Mouse (Mus musculus) lung, postnatal 36 days (tissue): ENCODE results near the gene Noc3l.

Source experiments
- DNase-seq: peaks from one replicate; pipeline ENCODE4 v3.0.0; 2022; ENCODE audit warnings: mixed read lengths

The Noc3l gene

DNA sequence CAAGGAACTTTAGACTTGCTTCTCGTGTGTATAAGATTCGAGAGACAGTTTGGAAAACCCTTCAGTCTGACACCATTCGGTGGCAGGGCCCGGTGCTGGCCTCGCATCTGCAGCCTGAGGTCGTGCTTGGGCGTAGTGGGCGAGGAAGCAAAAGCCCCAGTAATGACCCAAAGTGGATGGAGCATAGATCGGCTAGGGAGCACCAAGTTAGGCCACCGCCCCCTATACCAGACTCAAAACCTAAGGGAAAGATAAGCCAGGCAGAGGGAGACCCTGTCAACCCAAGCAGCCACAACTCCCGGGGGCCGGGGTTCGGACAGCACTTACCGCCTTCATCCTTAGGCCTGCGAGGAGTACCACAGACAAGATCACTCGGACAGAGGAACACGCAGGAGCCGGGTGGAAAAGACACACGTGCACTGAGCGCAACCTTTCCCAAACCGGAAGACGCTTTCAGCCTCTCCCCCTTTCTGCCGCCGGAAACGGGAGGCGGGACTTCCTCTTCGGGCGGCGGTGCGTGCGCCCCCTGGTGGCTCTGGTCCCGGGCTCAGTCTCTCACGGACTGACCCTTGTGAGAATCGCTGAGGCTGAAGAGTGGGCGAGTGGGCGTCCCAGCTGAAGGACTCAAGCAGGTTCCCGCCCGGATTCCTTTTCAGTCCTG lies at the start of gene Noc3l:
Noc3l (minus strand) TSS at position 472 of the 661 bp plus-strand sequence.
- DNase-seq, result peak; percentile 95

DNA sequence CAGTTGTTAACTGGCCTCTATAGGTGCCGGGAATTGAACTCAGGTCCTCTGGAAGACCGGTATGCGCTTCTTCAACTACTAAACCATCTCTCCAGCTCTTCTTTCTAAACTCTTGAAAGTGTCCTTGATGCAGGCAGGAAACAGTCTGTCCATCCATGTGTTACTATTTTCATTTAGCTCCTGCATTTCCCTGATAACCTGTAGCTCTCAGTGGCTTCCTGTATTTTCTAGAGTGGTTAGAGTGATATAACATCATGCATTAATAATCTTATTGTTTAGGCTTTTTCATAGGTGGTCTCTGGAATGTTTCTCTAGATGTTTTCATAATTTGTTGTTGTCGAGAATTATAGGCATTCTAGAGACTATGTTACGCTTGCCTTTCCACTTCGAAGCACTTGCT lies 43.5 kb upstream of the Noc3l start:
- no peak for DNase-seq

DNA sequence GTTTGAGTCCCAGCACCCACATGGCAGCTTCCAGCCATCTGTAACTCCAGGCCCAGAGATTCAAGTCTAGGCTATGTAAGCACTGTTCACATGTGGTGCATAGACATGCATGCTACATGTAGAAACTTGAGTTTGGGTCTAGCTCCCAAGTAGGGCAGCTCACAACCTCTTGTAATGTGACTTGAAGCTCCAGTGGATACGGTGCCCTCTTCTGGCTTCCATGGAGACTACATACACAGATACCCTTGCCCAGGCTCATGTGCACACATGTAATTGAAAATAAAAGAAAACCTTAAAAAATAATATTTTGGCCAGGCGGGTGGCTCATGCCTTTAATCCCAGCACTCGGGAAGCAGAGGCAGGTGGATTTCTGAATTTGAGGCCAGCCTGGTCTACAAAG lies 39.2 kb upstream of the Noc3l start:
- DNase-seq, result no peak

DNA sequence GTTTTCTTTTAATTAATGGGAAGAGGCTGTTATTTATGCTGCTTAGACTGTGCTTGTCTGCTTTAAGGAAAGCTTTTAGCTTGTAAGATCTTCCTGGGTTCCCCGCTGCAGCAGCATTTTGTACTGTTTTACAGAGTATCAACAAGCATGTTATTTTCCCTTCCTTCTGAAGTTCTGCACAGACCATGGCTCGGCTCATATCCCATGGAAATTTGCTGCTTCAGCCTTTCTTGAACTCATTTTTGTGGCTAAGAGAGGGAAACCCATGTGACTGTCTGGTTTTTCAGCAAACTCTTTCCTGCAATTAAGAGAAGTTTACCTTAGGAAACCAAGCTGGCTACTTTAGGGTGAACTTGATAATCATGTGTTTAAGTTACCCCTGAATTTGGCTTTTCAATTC lies 27.3 kb upstream of the Noc3l start:
- no peak for DNase-seq

DNA sequence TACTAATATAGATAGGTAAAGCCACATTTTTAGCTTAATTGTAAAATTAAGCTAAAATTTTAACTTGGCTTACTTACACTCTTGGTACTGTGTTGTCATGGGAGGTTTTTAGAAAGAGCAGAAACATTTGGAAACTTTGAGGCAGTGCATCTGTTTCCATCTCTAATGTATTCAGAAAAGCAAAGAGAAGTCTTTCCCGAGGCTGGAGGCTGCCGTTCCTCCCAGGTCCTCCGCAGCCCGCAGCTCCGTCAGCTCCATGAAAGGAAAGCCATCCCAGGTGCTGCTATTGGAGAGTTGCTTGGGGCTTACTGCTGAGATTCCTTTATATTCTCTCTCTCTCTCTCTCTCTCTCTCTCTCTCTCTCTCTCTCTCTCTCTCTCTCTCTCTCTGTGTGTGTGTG lies 25.8 kb upstream of the Noc3l start:
- no peak for DNase-seq

DNA sequence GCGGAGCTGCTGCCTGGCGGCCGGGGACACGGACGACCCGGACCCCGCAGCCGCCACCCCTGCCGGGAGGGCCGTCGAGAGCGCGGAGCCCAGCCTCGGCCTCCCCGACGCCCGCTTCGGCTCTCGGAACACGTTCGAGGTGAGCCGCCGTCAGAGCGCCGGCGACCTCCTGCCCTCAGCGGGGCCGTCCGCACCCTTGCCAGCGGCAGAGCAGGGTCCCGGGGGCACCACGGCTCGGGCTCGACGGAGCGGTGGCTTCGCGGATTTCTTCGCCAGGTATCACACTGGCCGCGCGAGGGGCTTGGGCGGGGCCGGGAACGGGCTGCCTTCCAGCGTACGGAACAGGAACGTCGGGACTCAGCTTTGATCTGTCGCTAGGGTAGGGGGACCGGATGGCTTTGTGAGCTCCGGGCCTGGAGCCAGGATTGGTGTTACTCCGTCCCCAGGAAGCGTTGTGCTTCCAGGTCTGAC lies 18.2 kb upstream of the Noc3l start:
- DNase-seq, result peak; percentile 75

DNA sequence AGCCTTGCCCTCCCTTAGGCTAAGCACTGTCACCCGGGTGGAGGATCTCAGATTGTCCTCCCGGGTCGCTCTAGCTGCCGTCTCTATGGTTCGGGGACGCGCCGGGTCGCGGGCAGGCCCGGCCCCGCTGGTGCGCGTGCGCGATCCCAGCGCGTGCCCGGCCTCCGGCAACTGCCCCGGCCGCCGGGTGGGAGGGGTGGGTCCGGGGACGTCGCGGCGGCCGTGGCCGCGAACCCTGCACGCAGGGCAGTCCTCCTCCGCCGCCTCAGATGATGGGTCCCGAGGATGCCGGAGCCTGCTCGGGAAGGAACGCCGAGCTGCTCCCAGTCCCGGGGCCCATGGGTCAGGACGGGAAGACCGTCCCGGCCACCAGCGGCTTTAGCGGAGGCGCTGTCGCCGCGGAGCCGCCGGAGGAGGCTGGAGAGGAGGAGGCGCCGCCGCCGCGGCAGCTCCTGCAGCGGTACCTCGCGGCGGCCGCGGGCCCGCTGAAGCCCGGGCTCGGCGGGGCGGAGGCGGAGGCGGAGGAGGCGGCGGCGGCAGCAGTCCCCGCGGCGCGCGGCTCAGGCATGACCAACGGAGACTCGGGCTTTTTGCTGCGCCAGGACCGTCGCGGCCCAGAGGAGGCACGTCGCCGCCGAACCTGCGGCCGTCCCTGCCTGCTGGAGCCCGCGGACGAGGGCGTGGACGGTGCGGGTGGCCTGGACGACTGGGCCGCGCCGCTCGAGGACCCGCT lies 17.6 kb upstream of the Noc3l start, which contains the start of gene Tbc1d12:
Tbc1d12 (plus strand) TSS at position 142 of the 733 bp plus-strand sequence.
- peak; percentile 92 for DNase-seq

DNA sequence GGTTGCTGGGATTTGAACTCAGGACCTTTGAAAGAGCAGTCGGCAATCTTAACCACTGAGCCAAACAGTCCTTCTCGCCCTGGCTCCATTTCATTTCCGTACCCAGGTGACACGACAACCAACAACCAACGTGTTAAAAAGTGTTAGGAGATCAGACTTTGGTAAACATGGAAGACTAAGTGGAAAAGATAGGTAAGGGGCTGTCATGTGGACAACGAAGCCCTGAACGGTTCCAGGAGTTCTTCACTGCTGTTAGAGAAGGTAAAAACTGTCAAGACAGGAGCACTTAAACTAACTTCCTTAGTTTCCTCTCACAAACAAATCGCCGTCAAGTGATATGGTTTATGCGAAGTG lies 17.0 kb upstream of the Noc3l start:
- DNase-seq, result no peak

DNA sequence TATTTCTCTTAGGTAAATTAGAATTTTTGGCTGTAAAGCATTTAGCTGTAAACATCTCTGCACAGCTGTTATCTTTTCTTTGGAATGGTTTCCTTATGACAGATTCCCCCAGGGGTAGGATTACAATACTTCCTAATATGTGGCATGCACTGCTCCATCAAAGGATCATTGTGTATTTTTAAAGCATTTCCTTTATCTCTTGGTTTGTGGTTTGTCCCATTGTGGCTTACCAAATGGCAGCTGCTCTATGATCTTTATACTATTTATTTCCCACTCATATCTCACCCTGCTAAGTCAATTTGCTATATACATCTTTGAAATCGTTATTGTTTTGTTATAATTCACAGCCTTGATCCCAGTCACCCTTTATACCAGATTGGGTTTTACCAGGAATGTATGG lies 14.2 kb upstream of the Noc3l start:
- no peak for DNase-seq

DNA sequence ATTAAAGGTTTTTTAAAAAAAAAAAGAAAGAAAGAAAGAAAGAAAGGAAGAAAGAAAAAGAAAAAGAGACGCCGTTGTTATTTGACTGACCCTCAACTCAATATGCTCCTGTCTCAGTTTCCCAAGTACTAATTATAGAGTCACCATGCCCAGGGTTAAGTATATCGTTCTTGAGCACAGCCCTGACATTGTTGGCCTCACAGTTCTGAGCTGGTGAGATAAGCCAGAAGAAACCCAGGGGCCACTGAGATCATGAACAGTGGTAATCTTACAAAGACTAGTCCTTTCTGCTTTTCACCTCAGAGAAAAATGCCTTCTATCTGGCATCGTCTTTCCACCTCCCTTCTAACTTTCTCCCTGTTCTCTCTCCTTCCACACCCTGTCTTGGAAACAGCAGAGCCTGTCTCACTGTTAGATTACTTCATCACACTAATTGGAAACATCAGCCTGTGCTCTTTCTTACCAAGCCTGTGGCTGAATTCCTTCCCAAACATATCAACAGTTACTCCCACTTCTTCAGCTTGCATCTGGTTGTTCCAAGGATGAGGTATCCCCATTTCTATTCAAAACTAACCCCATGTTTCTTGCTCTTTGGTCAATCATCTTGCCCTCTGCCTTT lies 1.3 kb upstream of the Noc3l start:
- no peak for DNase-seq

DNA sequence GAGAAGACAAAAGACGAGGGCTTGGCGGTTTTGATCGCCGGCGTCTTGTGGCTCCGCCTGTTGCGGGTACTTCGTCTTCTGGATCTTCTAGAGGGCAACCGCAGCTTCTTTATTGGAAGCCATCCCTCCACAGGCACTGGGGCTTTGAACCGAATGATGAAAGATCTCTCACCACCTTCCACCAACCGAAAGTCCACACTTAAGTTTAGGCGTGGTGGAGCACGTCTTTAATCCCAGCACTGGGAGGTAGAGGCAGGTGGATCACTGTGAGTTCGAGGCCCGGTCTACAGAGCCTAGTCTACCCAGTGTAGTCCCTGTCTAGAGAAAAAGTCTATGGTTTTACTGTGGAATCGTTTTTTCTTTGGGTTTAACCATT lies 378 bp upstream of the Noc3l start:
- DNase-seq, result no peak

DNA sequence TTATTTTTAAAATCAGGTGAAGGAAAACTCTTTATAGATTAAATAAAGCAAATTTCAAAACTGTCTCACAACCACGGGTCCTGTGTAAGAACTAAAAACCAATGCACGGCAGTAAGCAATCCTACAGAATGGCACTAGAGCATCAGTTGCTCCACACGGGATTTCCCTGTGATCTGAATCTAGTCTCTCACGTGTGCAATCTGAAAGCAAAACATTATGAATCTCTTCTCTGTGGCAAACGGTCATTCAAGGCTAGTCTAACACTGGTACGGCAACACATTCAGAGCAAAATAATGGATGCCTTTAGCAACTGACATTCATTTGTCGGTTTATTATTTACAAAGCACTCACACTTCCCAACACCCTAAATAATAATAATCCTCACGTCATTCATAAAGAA lies 846 bp downstream of the Noc3l start:
- DNase-seq, result no peak

DNA sequence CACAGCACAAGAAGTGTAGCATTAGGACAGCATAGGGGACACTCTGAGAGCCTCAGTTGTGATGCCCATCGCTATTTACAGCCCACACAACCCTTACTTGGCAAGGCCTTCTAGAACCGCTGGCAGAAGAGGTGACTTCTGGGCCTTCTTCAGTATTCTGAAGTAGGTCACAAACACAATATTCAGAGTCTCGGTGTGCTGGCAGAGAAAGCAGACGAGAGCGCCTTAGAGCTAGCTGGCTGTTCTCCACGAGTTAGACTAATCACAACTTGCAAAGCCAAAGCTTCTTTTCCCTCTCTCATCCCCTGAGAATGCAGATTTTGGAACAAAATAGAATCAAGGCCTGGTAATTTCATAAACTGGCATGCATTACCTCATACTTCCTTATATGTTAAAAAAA lies 20.2 kb downstream of the Noc3l start:
- no peak for DNase-seq

DNA sequence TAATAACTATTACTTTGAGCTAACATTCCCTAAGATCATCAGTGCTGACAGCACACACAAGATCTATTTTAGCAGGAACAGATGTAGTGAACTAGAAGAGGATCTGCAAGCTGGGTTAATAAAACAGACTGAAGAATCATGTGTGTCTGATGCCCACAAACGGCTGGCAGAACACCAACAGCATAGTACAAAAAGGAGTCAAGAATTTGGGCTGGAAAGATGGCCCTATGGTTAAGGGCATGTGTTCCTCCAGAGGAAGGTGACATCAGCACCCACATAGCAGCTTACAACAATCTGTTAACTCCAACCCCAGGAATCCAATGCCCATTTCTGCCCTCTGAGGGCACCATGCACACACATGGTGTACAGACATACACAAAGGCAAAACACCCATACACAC lies 20.7 kb downstream of the Noc3l start:
- DNase-seq, result no peak

DNA sequence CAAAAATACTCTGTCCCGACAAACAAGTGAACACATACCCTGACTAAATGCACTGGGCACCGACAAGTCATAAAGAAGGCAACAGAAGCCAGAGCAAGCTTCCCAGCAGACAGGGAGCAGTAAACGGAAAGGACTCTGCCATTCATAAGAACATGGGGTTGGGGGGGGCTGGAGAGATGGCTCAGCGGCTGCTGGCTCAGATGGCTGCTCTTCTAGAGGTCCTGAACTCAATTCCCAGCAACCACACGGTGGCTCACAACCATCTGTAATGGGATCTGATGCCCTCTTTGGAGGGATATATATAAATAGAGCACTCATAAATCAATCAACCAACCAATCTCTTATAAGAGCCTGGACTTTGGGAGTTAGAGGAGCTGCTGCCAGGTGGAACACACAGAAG lies 22.5 kb downstream of the Noc3l start:
- no peak for DNase-seq

DNA sequence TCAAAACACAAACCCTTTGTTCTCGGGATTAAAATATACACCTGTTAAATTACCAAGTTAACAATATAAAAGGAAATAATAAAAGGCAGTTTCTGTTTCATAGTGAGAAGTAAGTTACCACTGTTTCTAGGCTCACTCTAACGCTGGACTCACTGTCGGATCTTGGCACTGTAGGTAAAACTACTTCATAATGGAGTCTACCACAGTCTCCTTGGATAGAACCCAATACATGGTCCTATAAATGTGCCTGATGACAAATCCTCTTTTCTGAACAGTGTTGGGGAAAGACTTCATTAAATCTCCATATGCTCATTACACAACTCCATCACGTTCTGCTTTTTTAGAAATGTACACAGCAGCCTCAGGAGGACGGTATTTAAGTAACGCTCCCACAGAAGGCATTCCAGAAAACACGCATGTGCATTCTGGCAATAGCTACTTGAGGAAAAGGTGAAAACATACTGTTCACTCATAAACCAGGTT lies 25.4 kb downstream of the Noc3l start:
- no peak for DNase-seq

DNA sequence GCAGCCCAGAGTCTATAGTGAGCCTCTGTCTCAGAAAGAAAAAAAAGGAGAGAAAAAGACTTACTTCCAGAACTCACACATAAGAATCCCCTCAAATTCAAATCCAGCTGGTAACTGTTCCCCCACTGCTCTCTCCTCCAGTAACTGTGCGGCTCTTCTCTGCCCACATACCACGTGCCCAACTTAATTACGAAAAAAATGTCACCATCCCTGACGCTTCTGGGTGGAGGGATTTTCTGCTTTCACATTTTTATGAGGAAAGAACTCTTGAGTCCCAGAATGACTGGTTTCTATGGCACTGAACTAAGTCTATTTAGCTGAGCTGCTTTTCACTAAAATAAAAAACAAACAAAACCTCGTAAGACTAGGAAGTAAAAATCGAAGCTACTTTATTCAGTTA lies 31.3 kb downstream of the Noc3l start:
- no peak for DNase-seq

DNA sequence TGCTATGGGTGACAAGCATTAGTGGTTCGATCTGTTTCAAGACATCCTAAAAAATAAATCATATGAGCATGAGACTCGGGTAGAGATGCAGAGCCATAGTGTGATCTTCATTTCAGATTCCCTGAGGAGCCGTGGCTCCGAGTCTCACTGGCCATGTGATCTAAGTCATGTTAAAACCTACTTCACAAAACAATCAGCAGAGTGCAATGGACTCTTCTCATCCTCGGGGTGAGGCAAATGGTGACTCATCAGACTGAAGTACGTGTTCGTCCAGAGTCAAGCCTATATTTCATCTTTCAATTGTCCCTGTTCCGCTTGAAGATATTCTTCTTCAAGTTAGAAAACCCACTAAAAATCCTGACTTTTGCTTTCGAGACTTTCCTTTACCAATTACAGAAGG lies 35.5 kb downstream of the Noc3l start:
- no peak for DNase-seq

DNA sequence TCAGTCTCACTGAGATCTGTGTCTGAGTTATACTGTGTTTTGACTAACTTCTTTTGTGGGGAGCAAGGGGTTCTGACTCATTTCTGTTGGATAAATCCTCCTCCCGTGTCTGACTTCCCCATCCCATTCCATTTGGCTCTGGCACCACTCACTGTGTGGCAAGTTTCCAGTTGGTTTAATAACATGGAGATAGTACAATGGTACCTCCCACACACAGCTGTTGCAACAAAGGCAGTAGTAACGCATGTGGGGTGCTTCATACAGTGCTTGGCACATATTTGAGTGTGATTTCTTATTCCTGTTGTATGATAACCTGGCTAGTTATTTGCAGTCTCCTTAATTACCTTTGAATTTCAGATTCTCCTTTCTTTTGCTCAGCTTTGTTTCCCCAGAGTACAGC lies 40.2 kb downstream of the Noc3l start:
- no peak for DNase-seq

DNA sequence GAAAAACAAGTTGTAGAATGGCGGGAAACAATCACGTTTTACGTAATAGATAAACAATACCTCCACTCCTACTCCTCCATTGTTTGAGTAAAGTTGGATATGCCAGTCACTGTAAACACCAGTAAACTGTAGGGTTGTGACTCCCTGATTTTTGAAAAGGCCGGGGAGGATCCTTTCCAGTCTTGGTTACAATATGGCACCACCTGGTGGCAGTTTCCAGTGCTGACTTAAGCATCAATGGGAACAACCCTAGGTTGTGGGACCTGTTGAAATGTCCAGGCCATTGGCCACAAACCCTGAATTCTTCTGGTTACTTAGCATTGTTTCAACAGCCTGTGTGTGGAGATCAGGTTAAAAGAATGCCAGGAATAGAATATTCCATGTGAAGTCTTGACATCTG lies 43.5 kb downstream of the Noc3l start:
- DNase-seq, result peak; percentile 64

DNA sequence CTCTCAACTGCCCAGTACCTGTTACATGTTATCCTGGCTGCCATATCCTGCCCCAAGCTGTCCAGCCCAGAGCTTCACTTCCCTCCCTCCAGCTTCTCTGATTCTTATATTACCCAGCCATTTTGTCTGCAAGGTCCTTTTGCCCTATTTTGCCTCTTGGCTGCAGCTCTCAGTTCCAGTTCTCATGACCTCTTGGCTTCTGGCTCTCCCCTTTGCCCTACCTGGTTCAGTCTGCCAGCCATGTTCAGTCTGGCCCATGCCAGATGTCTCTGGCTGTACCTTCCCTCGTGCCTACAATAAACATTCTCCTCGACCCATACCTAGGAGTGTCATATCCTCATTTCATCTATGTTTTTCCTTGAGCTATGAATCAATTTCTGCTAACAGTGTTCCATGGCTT lies 52.7 kb downstream of the Noc3l start:
- no peak for DNase-seq

DNA sequence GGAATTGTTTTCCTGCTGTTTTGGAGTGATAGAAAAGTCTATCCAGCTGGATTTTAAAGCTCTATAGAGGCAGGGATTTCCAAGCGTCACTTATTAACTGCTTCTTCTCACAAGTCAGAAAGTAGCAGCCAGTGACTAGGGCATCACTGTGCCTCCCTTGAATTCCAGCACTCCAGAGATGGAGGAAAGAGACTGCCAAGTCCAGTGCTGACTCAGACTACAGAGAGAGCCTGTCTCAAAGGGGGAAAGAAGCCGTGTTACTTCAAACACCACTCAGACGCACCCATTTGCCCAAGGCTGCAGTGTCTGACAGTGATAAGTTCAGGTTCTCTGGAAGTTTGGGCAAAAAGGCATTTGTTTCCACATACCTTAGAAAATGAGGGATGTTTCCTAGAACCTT lies 58.6 kb downstream of the Noc3l start:
- DNase-seq, result no peak

DNA sequence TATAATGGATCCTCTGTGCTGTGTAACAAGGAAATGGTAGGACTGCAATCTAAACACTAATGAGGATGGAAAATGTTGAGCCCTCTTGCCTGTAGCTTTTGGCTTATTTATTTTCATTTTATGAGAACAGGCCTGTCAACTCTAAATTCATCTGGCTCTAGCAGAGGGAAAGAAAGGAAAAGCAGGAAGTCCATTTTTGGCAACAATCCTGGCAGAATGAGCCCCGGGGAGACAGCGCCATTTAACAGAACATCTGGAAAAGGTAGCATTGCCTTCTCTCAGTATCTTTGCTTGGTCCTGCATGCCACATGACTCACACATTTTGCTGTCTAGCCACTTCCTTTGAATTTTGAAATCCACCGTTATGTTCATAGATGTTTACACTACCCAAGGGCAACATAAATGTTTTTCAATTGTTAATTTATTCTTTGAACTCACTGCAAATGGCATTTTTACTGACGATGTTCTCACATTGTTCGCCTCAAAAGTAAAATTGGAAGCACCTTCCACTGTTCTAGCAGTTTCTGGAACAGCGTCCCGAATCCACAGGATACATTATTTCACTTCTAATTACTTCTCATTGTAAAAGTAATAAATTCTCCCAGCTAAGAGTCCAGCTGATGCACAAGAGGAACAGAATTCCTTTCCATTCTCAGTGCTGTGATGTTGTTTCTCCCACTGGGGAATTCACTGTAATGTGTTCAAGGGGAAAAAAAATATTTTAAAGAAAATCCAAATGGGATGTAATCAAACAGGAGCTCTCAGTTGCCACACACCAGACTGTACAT lies 60.2 kb downstream of the Noc3l start:
- no peak for DNase-seq
